Mouse (Mus musculus) heart, postnatal 0 days (tissue): ENCODE data around the gene Ppp1r3g.

Experiments
- CTCF ChIP-seq: IDR thresholded peaks from 2 replicates; pipeline ENCODE4 v1.5.1; 2016; ENCODE audit warnings: antibody characterized with exemption, control low read depth, low read depth
- EP300 ChIP-seq: IDR thresholded peaks from 2 replicates; pipeline ENCODE4 v1.6.1; 2016; ENCODE audit warnings: antibody characterized with exemption, low read depth

GRCm38 (mm10) chr13:35969829-35970228 is 11.2 kb downstream of the Ppp1r3g start:
- TF ChIP-seq CTCF: no peak
- no peak for TF ChIP-seq EP300
